Mouse (Mus musculus) stomach, postnatal 0 days (tissue): Measurements from ENCODE around the gene Slc25a13. TPM values are rescaled to one million over a fixed set of nuclear protein-coding genes. Genes with fewer than 3 reads are reported as not detected.

Experiments
- ATAC-seq: fragments of 200-750 bp; cut with Nextera tagmentation; 2 replicates; pipeline ENCODE4 v1.8.0; 2017; ENCODE audit not compliant: low FRiP score, low TSS enrichment
- DNase-seq: peaks from one replicate; pipeline ENCODE4 v3.0.0-alpha.2; 2016; ENCODE audit warnings: low spot score
- H3K27ac ChIP-seq: fragments of 300-500 bp; sonication (generic); replicated peaks from 2 replicates; pipeline ENCODE4 v1.5.1; 2014; ENCODE audit warnings: mild to moderate bottlenecking, control low read depth
- H3K27me3 ChIP-seq: fragments of 300-500 bp; sonication (generic); 2 replicates; pipeline ENCODE4 v1.6.1; 2014; ENCODE audit warnings: low read length; ENCODE audit not compliant: control insufficient read depth, insufficient read depth
- H3K36me3 ChIP-seq: fragments of 300-500 bp; sonication (generic); 2 replicates; pipeline ENCODE4 v1.6.1; 2014; ENCODE audit warnings: low read length, mixed read lengths; ENCODE audit not compliant: control insufficient read depth, insufficient read depth
- H3K4me1 ChIP-seq: fragments of 300-500 bp; sonication (generic); replicated peaks from 2 replicates; pipeline ENCODE4 v1.6.1; 2014; ENCODE audit warnings: antibody characterized with exemption; ENCODE audit not compliant: control insufficient read depth, insufficient read depth
- H3K4me2 ChIP-seq: fragments of 300-500 bp; sonication (generic); replicated peaks from 2 replicates; pipeline ENCODE4 v1.6.1; 2014; ENCODE audit warnings: low read depth, mild to moderate bottlenecking, control low read depth, moderate library complexity
- H3K4me3 ChIP-seq: fragments of 300-500 bp; sonication (generic); 2 replicates; pipeline ENCODE4 v1.5.1; 2014; ENCODE audit warnings: low read depth, low read length, control low read depth
- H3K9ac ChIP-seq: fragments of 300-500 bp; sonication (generic); 2 replicates; pipeline ENCODE4 v1.6.1; 2014; ENCODE audit warnings: mild to moderate bottlenecking, low read length, control low read depth, mixed read lengths
- H3K9me3 ChIP-seq: fragments of 300-500 bp; sonication (generic); 2 replicates; pipeline ENCODE4 v1.6.1; 2016; ENCODE audit warnings: low read length; ENCODE audit not compliant: control insufficient read depth
- CTCF ChIP-seq: IDR thresholded peaks from 2 replicates; pipeline ENCODE4 v1.5.1; 2016; ENCODE audit warnings: antibody characterized with exemption, low read depth, mild to moderate bottlenecking, moderate library complexity
- EP300 ChIP-seq: optimal IDR thresholded peaks from 2 replicates; pipeline ENCODE3; 2016; ENCODE audit warnings: antibody characterized with exemption
- WGBS: fragments of 180-500 bp; shearing (Covaris S2); extraction: QIAGEN DNeasy Blood & Tissue Kit; methylation state at CpG from one replicate; pipeline ENCODE4 v1.1.7; 2014; 5-methylcytosine and 5-hydroxymethylcytosine counted together
- polyA plus RNA-seq: library from polyadenylated mRNA; unstranded; fragments of >200 nt; fragmentation: Nextera tagmentation; extraction: Ambion mirVana; gene quantifications from 2 replicates; pipeline ENCODE4 v1.2.1, GENCODE M21; 2015

Slc25a13 gene
- polyA plus RNA-seq, 1 experiment from 2014 or later, result 18.5 TPM

DNA sequence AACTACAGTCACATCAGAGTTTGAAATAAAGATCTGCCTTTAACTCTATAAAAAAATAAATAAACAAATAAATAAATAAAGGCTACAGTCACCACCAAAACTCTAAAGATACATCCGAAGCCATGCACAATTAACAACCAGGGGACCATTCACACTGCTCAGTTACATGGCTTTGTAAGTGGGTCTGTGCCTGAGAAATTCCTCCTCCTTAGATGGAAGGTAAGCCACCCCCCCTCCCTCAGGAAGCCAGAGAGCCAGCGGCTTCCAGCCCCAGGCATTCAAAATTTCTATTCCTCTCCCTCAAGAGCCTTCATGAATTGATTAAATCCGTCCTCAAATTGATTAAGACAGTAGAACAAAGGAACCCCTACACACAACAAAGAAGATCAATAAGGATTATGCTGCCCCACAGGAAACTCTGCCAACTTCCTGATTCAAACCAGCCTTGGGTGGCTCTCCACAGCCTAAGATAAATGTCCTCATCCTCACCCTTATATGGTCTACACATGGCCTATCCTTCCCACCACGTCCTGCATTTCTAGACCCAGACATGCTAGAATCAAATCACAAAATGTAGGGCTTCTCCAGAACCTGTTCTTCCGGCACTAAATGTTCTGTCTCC lies 41.5 kb downstream of the Slc25a13 start:
- no peak overlapping the region for H3K4me3 ChIP-seq
- H3K9me3 ChIP-seq, result no peaks in the 10 kb centered on the region
- no peak for TF ChIP-seq CTCF
- no peak for TF ChIP-seq EP300
- no peak overlapping the region for H3K9ac ChIP-seq
- H3K27ac ChIP-seq, result no peak overlapping the region
- 77% methylated on average over 5 of the region's 5 CpGs for WGBS
- no peaks in the 10 kb centered on the region for H3K36me3 ChIP-seq
- H3K4me1 ChIP-seq, result no peaks in the 10 kb centered on the region
- no peak for DNase-seq
- H3K4me2 ChIP-seq, result no peak overlapping the region
- H3K27me3 ChIP-seq, result no peaks in the 10 kb centered on the region
- no peak for ATAC-seq

DNA sequence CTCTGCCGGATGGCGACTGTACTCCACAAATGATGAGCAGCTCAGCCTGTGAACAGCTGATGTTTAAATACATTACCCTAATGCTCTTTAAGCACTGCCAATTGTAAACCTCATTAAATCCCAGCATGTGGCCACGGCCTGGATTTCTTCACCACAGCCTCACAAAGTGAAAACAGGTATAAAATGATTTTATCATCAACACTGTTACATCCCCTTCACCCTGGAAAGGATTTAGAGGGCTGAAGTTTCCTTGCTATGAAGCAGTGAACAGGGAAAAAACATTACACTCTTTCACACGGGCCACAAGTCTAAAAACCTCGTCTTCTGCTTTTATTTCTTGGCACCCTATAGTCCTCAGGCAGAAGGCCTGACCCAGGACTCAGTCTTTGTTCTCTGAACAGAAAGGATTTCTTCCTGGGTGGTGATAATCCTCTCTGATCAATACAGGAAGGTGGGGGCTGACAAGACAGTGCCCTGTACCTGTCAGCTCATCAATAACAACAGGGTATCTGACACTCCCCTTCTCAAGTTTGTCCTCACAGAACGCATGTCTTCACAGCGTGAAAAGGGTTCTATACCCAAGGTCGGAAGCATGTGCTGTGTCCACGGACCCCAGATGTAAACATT lies 42.9 kb downstream of the Slc25a13 start:
- WGBS, result 44% methylated on average over 9 of the region's 9 CpGs
- H3K9me3 ChIP-seq, result no peaks in the 10 kb centered on the region
- TF ChIP-seq CTCF (no peak), EP300 (no peak)
- no peak for DNase-seq
- no peak overlapping the region for H3K4me3 ChIP-seq
- no peaks in the 10 kb centered on the region for H3K27me3 ChIP-seq
- H3K27ac ChIP-seq, result no peak overlapping the region
- no peak for ATAC-seq
- no peak overlapping the region for H3K4me2 ChIP-seq
- H3K4me1 ChIP-seq, result no peaks in the 10 kb centered on the region
- no peaks in the 10 kb centered on the region for H3K36me3 ChIP-seq
- no peak overlapping the region for H3K9ac ChIP-seq

DNA sequence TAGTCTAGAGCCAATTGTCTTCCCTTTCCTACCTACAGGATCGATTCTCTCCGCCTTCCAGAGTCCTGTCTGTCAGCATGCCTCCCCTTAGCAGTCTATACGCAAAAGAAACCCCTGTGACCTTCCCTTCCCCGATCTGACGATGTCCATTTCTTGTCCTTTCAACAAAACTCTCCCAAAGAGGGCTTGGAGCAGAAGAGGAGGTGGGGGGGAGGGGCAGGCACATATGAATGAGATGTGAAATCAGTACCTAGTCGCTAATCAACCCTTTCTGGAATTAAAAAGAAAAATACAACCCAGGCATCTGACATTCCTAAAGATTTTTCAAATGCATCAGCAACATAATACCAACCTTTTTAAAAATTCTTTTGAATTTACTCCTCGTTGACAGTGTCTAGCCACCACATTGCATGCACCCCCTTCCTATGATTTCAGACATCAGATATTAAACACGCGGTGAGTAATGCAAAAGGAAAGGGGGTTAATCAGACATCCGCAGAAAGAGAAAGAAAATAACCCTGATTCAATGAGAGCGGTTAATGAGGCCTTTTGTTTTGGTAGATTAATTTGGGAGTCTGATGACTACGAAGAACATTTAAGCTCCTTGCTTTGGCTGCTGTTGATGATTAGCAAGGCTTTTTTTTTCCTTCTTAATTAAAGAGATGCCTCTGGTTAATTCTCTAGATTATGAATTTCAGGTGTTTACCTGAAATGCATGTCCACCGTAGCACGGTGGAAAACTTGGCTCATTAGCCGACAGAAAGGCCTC lies 43.6 kb downstream of the Slc25a13 start:
- H3K4me3 ChIP-seq, result no peak overlapping the region
- no peaks in the 10 kb centered on the region for H3K36me3 ChIP-seq
- TF ChIP-seq CTCF, result no peak
- TF ChIP-seq EP300, result no peak
- H3K27me3 ChIP-seq, result no peaks in the 10 kb centered on the region
- DNase-seq, result no peak
- no peak overlapping the region for H3K4me2 ChIP-seq
- WGBS, result 62% methylated on average over 15 of the region's 15 CpGs
- no peaks in the 10 kb centered on the region for H3K4me1 ChIP-seq
- no peak overlapping the region for H3K27ac ChIP-seq
- no peaks in the 10 kb centered on the region for H3K9me3 ChIP-seq
- no peak overlapping the region for H3K9ac ChIP-seq
- ATAC-seq, result no peak

DNA sequence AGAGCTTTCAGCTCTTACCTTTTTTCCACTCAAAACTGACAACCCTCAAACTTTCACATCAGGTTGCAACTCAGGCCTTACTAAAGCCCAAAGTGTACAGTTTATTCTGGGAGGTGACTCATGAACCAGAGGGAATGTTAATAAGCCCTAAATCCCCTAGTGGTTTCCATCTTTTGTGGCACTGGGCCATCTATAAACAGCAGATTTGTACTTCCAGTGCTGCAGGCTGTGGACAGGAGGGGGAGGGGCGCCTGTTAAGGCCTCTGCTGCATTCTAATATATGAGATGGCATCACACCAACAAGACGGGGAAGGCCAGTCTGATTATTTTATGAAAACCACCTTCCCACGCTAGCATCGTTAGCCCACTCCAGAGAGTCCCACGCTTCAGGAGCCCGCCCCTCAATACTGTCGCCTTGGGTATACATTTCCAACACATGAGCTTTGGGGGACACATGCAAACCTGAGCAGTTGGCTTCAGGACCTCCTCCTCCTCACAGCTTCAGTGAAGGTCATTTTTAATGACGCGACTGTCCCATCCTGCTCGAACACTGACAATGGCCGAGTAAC lies 48.3 kb downstream of the Slc25a13 start:
- peak; percentile 61; the same call in 1 of the 2 replicates for ATAC-seq
- WGBS, result 58% methylated on average over 11 of the region's 11 CpGs
- no peak overlapping the region for H3K4me3 ChIP-seq
- H3K36me3 ChIP-seq, result no peaks in the 10 kb centered on the region
- H3K9ac ChIP-seq, result no peak overlapping the region
- no peaks in the 10 kb centered on the region for H3K9me3 ChIP-seq
- TF ChIP-seq EP300 (no peak), CTCF (0 out of 2 replicates have a peak, but pooled peaks have one; percentile 20)
- DNase-seq, result no peak
- peak overlapping the region; percentile 23; the same call in 1 of the 2 replicates for H3K4me2 ChIP-seq
- no peaks in the 10 kb centered on the region for H3K27me3 ChIP-seq
- no peak overlapping the region for H3K27ac ChIP-seq
- no peaks in the 10 kb centered on the region for H3K4me1 ChIP-seq

DNA sequence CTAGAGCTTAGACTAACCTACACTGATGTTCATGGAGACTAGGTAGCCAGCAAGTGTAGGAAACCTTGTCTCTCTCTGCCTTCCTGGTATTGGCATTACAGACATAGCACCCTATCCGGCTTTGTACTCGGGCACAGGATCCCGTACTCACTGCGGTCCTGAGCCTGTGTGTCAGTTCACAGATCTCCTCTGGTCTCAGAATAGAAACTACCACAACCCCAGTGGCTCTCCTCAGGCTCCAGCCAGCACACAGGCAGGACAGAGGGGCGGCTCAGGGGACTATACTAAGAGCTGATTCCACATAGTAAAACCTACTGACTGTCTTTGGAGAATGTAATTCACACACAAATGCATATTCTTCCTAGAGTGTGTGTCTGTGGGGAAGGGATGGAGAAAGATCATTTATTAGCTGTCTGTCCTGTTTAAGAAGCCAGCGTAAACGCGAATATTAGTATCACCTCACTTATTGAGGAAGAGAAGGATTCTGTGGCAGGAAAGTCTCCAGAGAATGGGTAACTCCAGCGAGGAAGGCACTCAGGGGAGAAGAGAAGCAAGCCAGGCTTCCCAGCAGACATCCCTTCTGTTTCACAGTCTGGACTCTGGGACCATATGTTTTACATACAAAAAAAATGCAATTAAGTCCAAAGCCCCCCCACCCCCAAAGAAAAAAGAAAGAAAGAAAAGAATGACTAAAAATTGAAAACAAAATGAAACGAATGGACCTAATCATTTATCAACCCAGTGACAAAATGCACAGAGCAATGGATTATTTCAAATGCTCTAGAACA lies 49.4 kb downstream of the Slc25a13 start:
- Histone ChIP-seq H3K4me2 (no peak overlapping the region), H3K27ac (no peak overlapping the region), H3K9ac (no peak overlapping the region), H3K4me1 (no peaks in the 10 kb centered on the region), H3K36me3 (no peaks in the 10 kb centered on the region), H3K27me3 (no peaks in the 10 kb centered on the region), H3K4me3 (no peak overlapping the region), H3K9me3 (no peaks in the 10 kb centered on the region)
- TF ChIP-seq CTCF (no peak), EP300 (no peak)
- DNase-seq (no peak), ATAC-seq (no peak)
- 85% methylated on average over 10 of the region's 10 CpGs for WGBS
